In genomic region chr5:89036147-89036546, GRCm38 (mm10) we compare ENCODE assay signal across 13 mouse cellular contexts.
DNase-seq lines count a peak whose midpoint lies in the region; ATAC-seq and TF ChIP-seq lines count a peak whose summit lies in the region.
"Had no signal": no experiment of that assay in that cellular context is flagged by ENCODE, and none has a peak within 500 bp of the region (broad histone marks: within the 10 kb centered on the region; RNA-seq: fewer than 3 reads in every experiment).

No protein-coding gene starts in this region.

- 0 out of 2 replicates have a peak, but pooled peaks have one; percentile 26 for ATAC-seq in lung, embryonic 16.5 days (ENCODE audit: low read depth)
- ATAC-seq in embryonic facial prominence, embryonic 14.5 days (ENCODE audit: low read depth) = no peak
- ATAC-seq in activated CD4-positive, CD25-positive, alpha-beta regulatory T cell, adult 4 months = no peak

- H3K79me2 ChIP-seq in heart, adult 2 months (replicated peaks; ENCODE audit: control insufficient read depth, insufficient read depth, low read length) = no peaks in the 10 kb centered on the region

- no peak overlapping the region for H3K4me2 ChIP-seq in lung, embryonic 16.5 days (ENCODE audit: low read depth, low read length)
- H3K4me2 ChIP-seq in embryonic facial prominence, embryonic 14.5 days (ENCODE audit: low read depth, low read length) = no peak overlapping the region
- H3K4me2 ChIP-seq: liver, embryonic 13.5 days had no signal

- WGBS in heart, adult 2 months = 21% methylated on average over 5 of the region's 5 CpGs
- WGBS in lung, embryonic 16.5 days = 26% methylated on average over 5 of the region's 5 CpGs
- 40% methylated on average over 5 of the region's 5 CpGs for WGBS in embryonic facial prominence, embryonic 14.5 days
- WGBS in thymus, adult 2 months = 10% methylated on average over 5 of the region's 5 CpGs

- no peaks in the 10 kb centered on the region for H3K27me3 ChIP-seq in heart, adult 2 months (ENCODE audit: control insufficient read depth, insufficient read depth, low read length)
- no peaks in the 10 kb centered on the region for H3K27me3 ChIP-seq in lung, embryonic 16.5 days (ENCODE audit: control insufficient read depth, insufficient read depth, low read depth, low read length)
- H3K27me3 ChIP-seq in embryonic facial prominence, embryonic 14.5 days (replicated peaks; ENCODE audit: control insufficient read depth, insufficient read depth, low read length) = no peaks in the 10 kb centered on the region
- no peaks in the 10 kb centered on the region for H3K27me3 ChIP-seq in thymus, adult 2 months (ENCODE audit: control insufficient read depth, insufficient read depth, low read length)
- H3K27me3 ChIP-seq: liver, embryonic 13.5 days had no signal

- no peak for TF ChIP-seq CTCF in heart, adult 2 months (IDR thresholded peaks at IDR 0.05)
- no peak for TF ChIP-seq CTCF in thymus, adult 2 months (IDR thresholded peaks at IDR 0.05; ENCODE audit: borderline replicate concordance, control insufficient read depth, extremely low read depth, insufficient read depth, low read length, poor library complexity)

- intact Hi-C loops in heart, adult 2 months (cut with DNase I) = no loop called here
- intact Hi-C loops in heart, postnatal 25 days (cut with DNase I) = no loop called here

- no peaks in the 10 kb centered on the region; the same call in 1 of the 2 replicates for H3K36me3 ChIP-seq in heart, adult 2 months (ENCODE audit: control insufficient read depth, insufficient read depth, low read length)
- no peaks in the 10 kb centered on the region for H3K36me3 ChIP-seq in lung, embryonic 16.5 days (ENCODE audit: control insufficient read depth, insufficient read depth, low read length)
- no peaks in the 10 kb centered on the region for H3K36me3 ChIP-seq in embryonic facial prominence, embryonic 14.5 days (ENCODE audit: control insufficient read depth, insufficient read depth, low read length)
- no peaks in the 10 kb centered on the region for H3K36me3 ChIP-seq in thymus, adult 2 months (ENCODE audit: control insufficient read depth, insufficient read depth, low read length)
- H3K36me3 ChIP-seq: liver, embryonic 13.5 days had no signal

- DNase-seq in heart, adult 2 months = no peak
- DNase-seq in heart, postnatal 25 days (ENCODE audit: low spot score) = no peak
- no peak for DNase-seq in lung, adult 18-20 months
- DNase-seq in embryonic facial prominence, embryonic 14.5 days (ENCODE audit: low spot score) = peak; percentile 18
- DNase-seq in thymus, adult 2 months = peak; percentile 10
- DNase-seq in urinary bladder, adult 2 months (ENCODE audit: low spot score) = no peak
- DNase-seq: cerebellum, postnatal 36 days; gastrocnemius, postnatal 25 days; liver, embryonic 13.5 days had no signal

- peak overlapping the region; percentile 21 for H3K27ac ChIP-seq in heart, adult 2 months
- no peak overlapping the region for H3K27ac ChIP-seq in lung, embryonic 16.5 days (ENCODE audit: low read length)
- H3K27ac ChIP-seq in embryonic facial prominence, embryonic 14.5 days (replicated peaks; ENCODE audit: low read depth, low read length) = no peak overlapping the region
- no peak overlapping the region for H3K27ac ChIP-seq in thymus, adult 2 months (ENCODE audit: control insufficient read depth, insufficient read depth, low read length)
- H3K27ac ChIP-seq: layer of hippocampus, adult 2 months; liver, embryonic 13.5 days had no signal

- no peak for TF ChIP-seq POLR2A in heart, adult 2 months (IDR thresholded peaks at IDR 0.05; ENCODE audit: insufficient read depth, low read depth, low read length)
- TF ChIP-seq POLR2A in thymus, adult 2 months (IDR thresholded peaks at IDR 0.05; ENCODE audit: control insufficient read depth, extremely low read depth, insufficient read depth, low read length, poor library complexity) = no peak

- no peak overlapping the region for H3K4me3 ChIP-seq in heart, adult 2 months
- H3K4me3 ChIP-seq in lung, embryonic 16.5 days (ENCODE audit: low read length) = no peak overlapping the region
- no peak overlapping the region for H3K4me3 ChIP-seq in embryonic facial prominence, embryonic 14.5 days (ENCODE audit: low read depth, low read length)
- H3K4me3 ChIP-seq in thymus, adult 2 months (ENCODE audit: control insufficient read depth, insufficient read depth, low read length) = no peak overlapping the region
- H3K4me3 ChIP-seq: layer of hippocampus, adult 2 months; liver, embryonic 13.5 days; megakaryocyte, embryonic 14.5 days had no signal

- H3K9ac ChIP-seq in heart, adult 2 months (ENCODE audit: low read depth, low read length) = no peak overlapping the region
- H3K9ac ChIP-seq in lung, embryonic 16.5 days (ENCODE audit: low read length) = no peak overlapping the region
- H3K9ac ChIP-seq in embryonic facial prominence, embryonic 14.5 days (ENCODE audit: low read depth, low read length) = no peak overlapping the region
- H3K9ac ChIP-seq: liver, embryonic 13.5 days had no signal

- no peaks in the 10 kb centered on the region for H3K9me3 ChIP-seq in lung, embryonic 16.5 days (ENCODE audit: control insufficient read depth, low read length)
- no peaks in the 10 kb centered on the region for H3K9me3 ChIP-seq in embryonic facial prominence, embryonic 14.5 days (ENCODE audit: control insufficient read depth, low read length)
- H3K9me3 ChIP-seq: liver, embryonic 13.5 days; megakaryocyte, embryonic 14.5 days had no signal

- no peak for TF ChIP-seq EP300 in heart, adult 2 months (IDR thresholded peaks at IDR 0.05; ENCODE audit: insufficient read depth, low read depth, low read length)

- H3K4me1 ChIP-seq in heart, adult 2 months (ENCODE audit: control insufficient read depth, insufficient read depth, low read length) = no peaks in the 10 kb centered on the region; the same call in 1 of the 2 replicates
- peaks cover 9% of the 10 kb centered on the region for H3K4me1 ChIP-seq in lung, embryonic 16.5 days (replicated peaks; ENCODE audit: control insufficient read depth, insufficient read depth, low read length)
- H3K4me1 ChIP-seq in embryonic facial prominence, embryonic 14.5 days (ENCODE audit: control insufficient read depth, insufficient read depth, low read length) = no peaks in the 10 kb centered on the region
- no peaks in the 10 kb centered on the region for H3K4me1 ChIP-seq in thymus, adult 2 months (replicated peaks; ENCODE audit: control insufficient read depth, insufficient read depth, low read length)
- H3K4me1 ChIP-seq: megakaryocyte, embryonic 14.5 days had no signal

Comparison
In these comparisons a context has a peak if more than half of its experiments do, and no peak if none do; other contexts are left out.
1. DNase-seq: peak in embryonic facial prominence, embryonic 14.5 days (single experiment) and thymus, adult 2 months (single experiment); none in heart, adult 2 months (0 of 2), heart, postnatal 25 days (single experiment), lung, adult 18-20 months (0 of 2) and urinary bladder, adult 2 months (single experiment).